Mouse (Mus musculus): ENCODE results near the gene Shf. TPM values are rescaled to one million over a fixed set of nuclear protein-coding genes. Genes with fewer than 3 reads are reported as not detected.
A peak's percentile ranks its signal among the peaks of the same experiment; 100 is the strongest.

Shf gene
- polyA plus RNA-seq, 1 experiment = 45.1 TPM

- no peak for DNase-seq (ENCODE audit: extremely low spot score in 1 of 2, low spot score in 1 of 2)
Observed at GRCm38 (mm10) chr2:122370101-122370750, 1.3 kb upstream of the Shf start.

GRCm38 (mm10) chr2:122368081-122368971, 636 bp downstream of the Shf start:
- no peak for DNase-seq (ENCODE audit: extremely low spot score in 1 of 2, low spot score in 1 of 2)

DNA sequence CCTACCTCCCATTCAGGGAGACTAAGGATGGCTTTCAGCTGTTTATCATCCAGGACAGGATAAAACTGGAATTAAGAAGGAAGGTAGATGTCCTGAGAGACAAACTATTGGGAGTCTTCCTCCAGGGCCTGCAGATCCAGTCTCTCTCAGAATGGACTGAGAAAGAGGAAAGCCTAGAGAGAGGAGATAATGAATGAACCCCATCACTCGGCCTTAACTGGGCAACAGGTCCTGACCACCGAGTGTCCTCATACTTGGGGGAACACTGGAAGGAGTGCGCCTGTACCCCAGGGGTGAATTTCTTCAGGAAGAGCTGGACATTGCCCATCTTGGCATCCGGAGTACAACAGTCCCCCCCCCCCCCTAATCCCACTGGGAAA, 1.3 kb downstream of the Shf start:
- no peak for DNase-seq (ENCODE audit: extremely low spot score in 1 of 2, low spot score in 1 of 2)

DNA sequence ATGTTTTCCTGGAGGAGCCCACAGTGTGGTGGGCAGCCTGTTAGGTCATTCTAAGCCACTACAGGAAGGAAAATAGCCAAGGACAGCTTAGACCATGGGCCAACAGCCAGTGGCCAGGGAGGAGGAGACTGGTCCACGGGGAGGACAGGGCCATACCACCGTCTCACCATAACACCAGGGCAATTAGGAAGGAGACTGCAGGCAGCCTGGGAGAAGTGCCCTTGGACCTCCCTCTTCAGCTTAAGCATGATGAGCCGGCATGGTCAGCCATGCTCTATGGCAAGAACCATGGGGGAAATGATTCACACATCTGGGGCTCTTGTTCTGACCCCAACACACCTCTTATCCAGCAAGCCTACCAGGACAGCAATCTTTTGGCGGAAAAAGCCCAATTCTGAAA, 1.8 kb downstream of the Shf start:
- DNase-seq (ENCODE audit: extremely low spot score in 1 of 2, low spot score in 1 of 2) = no peak

GRCm38 (mm10) chr2:122366706-122367105, 2.3 kb downstream of the Shf start:
- no peak for DNase-seq (ENCODE audit: extremely low spot score in 1 of 2, low spot score in 1 of 2)

GRCm38 (mm10) chr2:122366039-122366438, 2.9 kb downstream of the Shf start:
- no peak for DNase-seq (ENCODE audit: extremely low spot score in 1 of 2, low spot score in 1 of 2)

DNA sequence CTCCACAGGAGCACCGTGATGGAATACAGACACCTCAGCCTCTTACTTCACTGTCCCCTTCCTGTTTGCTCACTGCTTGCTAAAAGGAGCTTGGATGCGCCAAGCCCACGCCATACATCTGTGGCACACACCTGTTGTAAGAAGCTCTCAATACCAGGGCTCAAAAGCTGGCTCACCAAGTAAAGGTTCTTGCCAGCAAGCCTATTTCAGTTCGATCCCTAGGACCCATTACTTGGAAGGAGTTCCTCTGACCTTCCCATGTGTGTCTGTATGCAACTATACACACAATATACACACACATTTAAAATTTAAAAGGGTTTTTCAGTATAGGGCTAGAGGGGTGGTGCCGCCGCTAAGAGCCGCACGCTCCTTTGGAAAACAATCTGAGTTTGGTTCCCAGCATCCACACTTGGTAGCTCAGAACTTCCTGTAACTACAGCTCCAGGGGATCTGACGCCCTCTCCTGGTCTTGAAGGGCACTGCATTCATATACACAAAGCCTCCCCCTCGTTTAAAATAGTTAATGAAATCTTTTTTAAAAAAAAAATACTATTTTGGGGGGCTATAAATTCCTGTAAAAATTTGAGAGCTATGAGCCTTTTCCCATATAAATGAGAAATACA, 3.6 kb downstream of the Shf start:
- DNase-seq (ENCODE audit: extremely low spot score in 1 of 2, low spot score in 1 of 2) = no peak

DNA sequence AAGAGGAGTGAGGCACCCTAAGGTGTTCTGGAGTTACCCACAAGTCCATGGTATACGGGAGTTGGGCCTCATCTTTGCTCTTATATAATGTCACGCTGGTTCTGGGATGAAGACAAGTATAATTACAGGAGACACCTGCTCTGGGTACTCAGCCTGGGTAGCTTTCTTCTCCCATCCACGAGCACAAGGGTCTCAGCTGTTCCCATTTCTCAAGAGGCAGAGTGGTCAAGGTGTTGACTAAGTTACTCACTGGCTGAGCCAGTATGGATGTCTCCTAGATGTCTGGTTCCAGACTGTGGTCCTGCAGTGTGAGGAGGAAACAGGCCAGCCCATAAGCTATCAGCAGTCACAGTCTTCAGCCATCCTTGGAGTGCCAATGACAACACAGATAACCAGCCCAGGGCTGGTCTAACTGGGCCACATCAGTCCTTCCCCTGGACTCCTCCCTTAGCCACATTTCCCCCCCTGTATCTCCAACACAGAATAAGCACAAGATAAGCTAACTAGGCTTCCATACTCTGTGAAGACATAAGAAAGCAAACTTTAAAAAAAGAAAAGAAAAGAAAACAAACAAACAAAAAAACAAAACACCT, 4.5 kb downstream of the Shf start:
- DNase-seq (ENCODE audit: extremely low spot score in 1 of 2, low spot score in 1 of 2) = no peak

- DNase-seq (ENCODE audit: extremely low spot score in 1 of 2, low spot score in 1 of 2) = no peak
Observed at GRCm38 (mm10) chr2:122362622-122363523, 6.1 kb downstream of the Shf start.

- DNase-seq (ENCODE audit: extremely low spot score in 1 of 2, low spot score in 1 of 2) = no peak
Observed at GRCm38 (mm10) chr2:122361868-122362621, 6.9 kb downstream of the Shf start.

GRCm38 (mm10) chr2:122361181-122361580, 7.8 kb downstream of the Shf start:
- no peak for DNase-seq (ENCODE audit: extremely low spot score in 1 of 2, low spot score in 1 of 2)

- DNase-seq (ENCODE audit: extremely low spot score in 1 of 2, low spot score in 1 of 2) = no peak
Observed at GRCm38 (mm10) chr2:122360310-122360709, 8.7 kb downstream of the Shf start.

- DNase-seq (ENCODE audit: extremely low spot score in 1 of 2, low spot score in 1 of 2) = no peak
Observed at GRCm38 (mm10) chr2:122356187-122356586, 12.8 kb downstream of the Shf start.

- DNase-seq (ENCODE audit: extremely low spot score in 1 of 2, low spot score in 1 of 2) = no peak
Observed at GRCm38 (mm10) chr2:122355389-122355788, 13.6 kb downstream of the Shf start.

DNA sequence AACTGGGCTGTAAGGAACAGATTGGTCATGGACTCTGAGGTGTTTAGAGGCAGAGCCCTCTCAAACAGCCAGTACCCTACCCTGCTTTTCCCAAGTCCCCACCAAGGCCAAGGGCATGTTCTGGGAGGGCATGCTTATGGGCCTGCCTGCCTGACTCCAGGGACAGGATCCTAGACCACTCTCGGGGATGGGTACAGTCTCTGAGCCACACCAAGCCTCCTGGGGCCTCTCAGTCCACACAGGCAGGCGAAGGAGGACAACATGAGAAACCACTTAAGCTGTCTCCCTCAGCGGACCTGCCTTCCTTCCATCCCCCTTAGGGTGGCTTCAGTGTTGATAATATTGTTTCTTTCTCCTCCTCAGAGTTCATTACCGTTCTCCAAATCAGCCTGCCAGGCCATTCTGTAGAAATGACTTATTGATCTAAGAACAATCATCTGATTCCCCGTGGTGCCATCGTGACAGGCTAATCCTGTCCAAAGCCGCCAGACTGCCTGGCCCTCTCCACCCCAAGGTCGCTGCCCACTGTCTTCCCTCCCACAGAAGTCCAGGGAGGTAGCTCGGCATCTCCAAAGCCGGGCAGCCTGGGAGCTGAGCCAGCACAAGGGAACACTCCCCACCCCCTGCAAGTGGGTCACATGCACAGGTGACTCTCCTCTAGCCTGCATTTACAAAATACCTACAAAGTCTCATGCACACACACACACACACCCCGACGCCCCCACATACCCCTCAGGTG, 14.6 kb downstream of the Shf start:
- no peak for DNase-seq (ENCODE audit: extremely low spot score in 1 of 2, low spot score in 1 of 2)

DNA sequence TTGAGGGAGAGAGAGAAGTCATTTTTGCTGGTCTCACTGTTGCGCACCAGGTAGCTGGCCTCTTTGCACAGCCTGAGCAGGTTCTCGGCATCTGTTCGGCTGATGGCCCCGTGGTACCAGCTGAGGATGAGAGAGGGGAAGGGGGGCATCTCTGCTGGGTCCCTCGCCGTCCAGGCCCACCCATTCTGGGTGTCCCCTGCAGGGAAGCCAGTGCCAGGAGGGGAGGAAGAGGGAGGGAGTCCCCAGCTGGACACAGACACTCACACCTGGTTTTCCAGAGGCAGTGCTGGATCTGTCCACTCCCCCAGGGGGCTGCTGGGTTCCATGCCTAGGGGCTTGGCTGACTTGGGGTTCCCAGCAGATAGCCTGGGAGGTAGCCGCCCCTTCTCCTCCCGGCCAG, 15.2 kb downstream of the Shf start:
- DNase-seq (ENCODE audit: extremely low spot score in 1 of 2, low spot score in 1 of 2) = no peak

GRCm38 (mm10) chr2:122352992-122353391, 16.0 kb downstream of the Shf start:
- no peak for DNase-seq (ENCODE audit: extremely low spot score in 1 of 2, low spot score in 1 of 2)

DNA sequence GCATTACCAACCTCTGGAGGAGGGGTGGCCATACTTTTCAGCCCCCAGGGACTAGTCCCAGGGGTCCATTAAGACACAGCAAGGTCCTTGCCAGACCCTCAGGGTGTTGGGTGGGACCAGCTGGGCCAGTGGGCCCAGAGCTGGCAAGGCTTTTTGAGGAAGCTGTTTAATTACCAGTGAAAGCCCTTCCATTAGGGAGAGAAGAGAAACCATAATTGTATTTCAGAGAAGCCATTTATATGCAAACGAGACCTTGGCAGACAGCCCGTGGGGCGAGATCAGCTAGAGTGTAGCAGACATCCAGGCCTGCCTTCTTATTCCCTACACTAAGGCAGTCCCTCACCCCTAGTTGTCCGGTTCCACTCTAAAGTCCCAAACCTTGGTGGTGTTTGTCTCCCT, 17.0 kb downstream of the Shf start:
- DNase-seq (ENCODE audit: extremely low spot score in 1 of 2, low spot score in 1 of 2) = peak in 1 of 2 experiments; percentile 74
